Mouse (Mus musculus) myocyte (in vitro differentiated cells): ENCODE measurements around the gene Hsd17b14. TPM values are rescaled to one million over a fixed set of nuclear protein-coding genes. Genes with fewer than 3 reads are reported as not detected.

ENCODE experiments used
- H3K27me3 ChIP-seq: one replicate; pipeline ENCODE4 v1.6.1; 2011; ENCODE audit not compliant: control insufficient read depth, insufficient read depth, insufficient read length
- H3K36me3 ChIP-seq: one replicate; pipeline ENCODE4 v1.6.1; 2011; ENCODE audit not compliant: control insufficient read depth, insufficient read depth
- H3K4me2 ChIP-seq: one replicate; pipeline ENCODE4 v1.6.1; 2011; ENCODE audit warnings: low read depth, control low read depth
- H3K4me3 ChIP-seq: one replicate; pipeline ENCODE4 v1.5.1; 2011; ENCODE audit warnings: mild to moderate bottlenecking, control low read depth, moderate library complexity
- H3K79me2 ChIP-seq: one replicate; pipeline ENCODE4 v1.6.1; 2011; ENCODE audit not compliant: control insufficient read depth, insufficient read depth
- H3ac ChIP-seq: one replicate; pipeline ENCODE4 v1.6.1; 2011; ENCODE audit not compliant: control insufficient read depth, insufficient read length
- CEBPB ChIP-seq: IDR thresholded peaks from 2 replicates; pipeline ENCODE4 v1.6.1; 2011; ENCODE audit warnings: mild to moderate bottlenecking, moderate library complexity; ENCODE audit not compliant: poor library complexity, insufficient read depth, severe bottlenecking
- E2F4 ChIP-seq: IDR thresholded peaks from one replicate; pipeline ENCODE4 v1.6.1; 2011; ENCODE audit warnings: mild to moderate bottlenecking, control low read depth, moderate library complexity; ENCODE audit not compliant: insufficient read depth
- MAX ChIP-seq: IDR thresholded peaks from one replicate; pipeline ENCODE4 v1.6.1; 2011; ENCODE audit warnings: low read depth, mild to moderate bottlenecking, control low read depth
- MYOD1 ChIP-seq, 3 experiments: IDR thresholded peaks; one replicate each; pipeline ENCODE4 v1.6.1; 2011; ENCODE audit warnings: control low read depth in 2 of 3, low read depth in 2 of 3, mild to moderate bottlenecking in 2 of 3, moderate library complexity in 1 of 3; ENCODE audit not compliant: insufficient read length in 2 of 3, control insufficient read depth in 1 of 3
- MYOG ChIP-seq, 3 experiments: IDR thresholded peaks; one replicate each; pipeline ENCODE4 v1.6.1; 2011; ENCODE audit warnings: control low read depth in 2 of 3, low read depth in 2 of 3, mild to moderate bottlenecking in 2 of 3; ENCODE audit not compliant: insufficient read length in 2 of 3, control insufficient read depth in 1 of 3, insufficient read depth in 1 of 3
- POLR2A ChIP-seq: IDR thresholded peaks from one replicate; pipeline ENCODE4 v1.6.1; 2011; ENCODE audit warnings: low read depth, mild to moderate bottlenecking, control low read depth, moderate library complexity; ENCODE audit not compliant: insufficient read length
- POLR2AphosphoS2 ChIP-seq: IDR thresholded peaks from one replicate; pipeline ENCODE4 v1.6.1; 2011; ENCODE audit warnings: low read depth, control low read depth; ENCODE audit not compliant: insufficient read length
- REST ChIP-seq: IDR thresholded peaks from one replicate; pipeline ENCODE4 v1.6.1; 2011; ENCODE audit warnings: mild to moderate bottlenecking, control low read depth, moderate library complexity; ENCODE audit not compliant: insufficient read depth, insufficient read length
- SRF ChIP-seq: IDR thresholded peaks from one replicate; pipeline ENCODE4 v1.6.1; 2011; ENCODE audit warnings: low read depth; ENCODE audit not compliant: control insufficient read depth, insufficient read length
- TCF12 ChIP-seq: IDR thresholded peaks from one replicate; pipeline ENCODE4 v1.6.1; 2011; ENCODE audit warnings: mild to moderate bottlenecking, control low read depth; ENCODE audit not compliant: poor library complexity, insufficient read depth, severe bottlenecking
- TCF3 ChIP-seq: IDR thresholded peaks from one replicate; pipeline ENCODE4 v1.6.1; 2011; ENCODE audit warnings: low read depth, control low read depth; ENCODE audit not compliant: insufficient read length
- USF1 ChIP-seq: IDR thresholded peaks from one replicate; pipeline ENCODE4 v1.6.1; 2011; ENCODE audit warnings: low read depth, mild to moderate bottlenecking, control low read depth, moderate library complexity
- polyA plus RNA-seq: library from polyadenylated mRNA; unstranded; fragments of >200 nt; fragmentation: generic; extraction: Trizol; gene quantifications from one replicate; pipeline ENCODE4 v1.2.1, GENCODE M21; 2012; ENCODE audit warnings: missing spikeins

The Hsd17b14 gene
- polyA plus RNA-seq, result 1.9 TPM

- H3K4me3 ChIP-seq, result no peak within 1 kb of the TSS
- no peak within 1 kb of the TSS for H3ac ChIP-seq
- no peaks in the 10 kb centered on the region for H3K79me2 ChIP-seq
- no peak within 1 kb of the TSS for H3K4me2 ChIP-seq
- no peaks in the 10 kb centered on the region for H3K36me3 ChIP-seq
- H3K27me3 ChIP-seq, result no peaks in the 10 kb centered on the region
- TF ChIP-seq TCF3 (no peak), TCF12 (no peak), E2F4 (no peak), MYOD1 (IDR thresholded peaks at IDR 0.05; ENCODE audit: control insufficient read depth in 1 of 3, insufficient read length in 2 of 3, low read depth in 2 of 3) (no peak), POLR2A (no peak), POLR2AphosphoS2 (no peak), USF1 (no peak), MAX (no peak)
Observed at GRCm38 (mm10) chr7:45554744-45555143, at the start of gene Hsd17b14. Hsd17b14 (plus strand) TSS chr7:45554893.

GRCm38 (mm10) chr7:45507583-45507982 lies 47.1 kb upstream of the Hsd17b14 start:
- H3ac ChIP-seq, result no peak overlapping the region
- H3K36me3 ChIP-seq, result no peaks in the 10 kb centered on the region
- no peaks in the 10 kb centered on the region for H3K27me3 ChIP-seq
- no peak overlapping the region for H3K4me2 ChIP-seq
- H3K4me3 ChIP-seq, result no peak overlapping the region
- no peaks in the 10 kb centered on the region for H3K79me2 ChIP-seq
- TF ChIP-seq USF1, result no peak
- TF ChIP-seq TCF3, result no peak
- TF ChIP-seq E2F4, result no peak
- no peak for TF ChIP-seq REST
- no peak for TF ChIP-seq POLR2A
- no peak for TF ChIP-seq MYOG (IDR thresholded peaks at IDR 0.05; ENCODE audit: control insufficient read depth in 1 of 3, insufficient read depth in 1 of 3, insufficient read length in 2 of 3, low read depth in 2 of 3)
- no peak for TF ChIP-seq SRF
- TF ChIP-seq TCF12, result no peak
- TF ChIP-seq CEBPB, result no peak
- no peak for TF ChIP-seq MAX
- no peak for TF ChIP-seq POLR2AphosphoS2
- no peak for TF ChIP-seq MYOD1 (IDR thresholded peaks at IDR 0.05; ENCODE audit: control insufficient read depth in 1 of 3, insufficient read length in 2 of 3, low read depth in 2 of 3)

DNA sequence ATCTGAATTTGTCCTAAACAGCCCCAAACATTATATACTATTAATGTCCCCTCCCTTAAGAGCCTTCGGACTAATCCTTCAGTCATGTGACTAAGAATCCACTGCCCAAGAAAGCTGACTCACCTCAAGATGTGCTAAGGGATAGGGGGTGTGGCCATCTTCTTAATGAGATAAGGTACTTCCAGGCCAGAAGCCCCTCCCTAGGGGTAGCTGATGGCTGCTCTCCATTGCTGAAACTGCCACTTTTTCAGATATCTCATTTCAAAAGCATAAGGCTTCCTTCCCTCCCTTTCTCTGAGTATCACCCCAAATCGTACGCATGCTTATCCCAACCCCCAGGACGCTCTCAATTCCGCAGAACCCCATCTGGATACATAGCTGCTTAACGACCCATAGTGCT lies 46.1 kb upstream of the Hsd17b14 start:
- Histone ChIP-seq H3K79me2 (no peaks in the 10 kb centered on the region), H3K4me3 (peak overlapping the region; percentile 74), H3K27me3 (no peaks in the 10 kb centered on the region), H3K36me3 (no peaks in the 10 kb centered on the region), H3K4me2 (peak overlapping the region; percentile 92), H3ac (no peak overlapping the region)
- TF ChIP-seq POLR2AphosphoS2 (no peak), USF1 (peak; percentile 22)

- no peaks in the 10 kb centered on the region for H3K79me2 ChIP-seq
- H3K4me3 ChIP-seq, result peak overlapping the region; percentile 74
- H3ac ChIP-seq, result peak overlapping the region; percentile 48
- TF ChIP-seq POLR2AphosphoS2, result no peak
- H3K4me2 ChIP-seq, result peak overlapping the region; percentile 92
- H3K27me3 ChIP-seq, result no peaks in the 10 kb centered on the region
- no peaks in the 10 kb centered on the region for H3K36me3 ChIP-seq
Observed at GRCm38 (mm10) chr7:45509181-45509882, 45.4 kb upstream of the Hsd17b14 start.

- H3K27me3 ChIP-seq, result no peaks in the 10 kb centered on the region
- peak within 1 kb of the TSS; percentile 92 for H3K4me2 ChIP-seq
- H3K79me2 ChIP-seq, result no peaks in the 10 kb centered on the region
- H3K36me3 ChIP-seq, result no peaks in the 10 kb centered on the region
- TF ChIP-seq USF1, result no peak
- no peak for TF ChIP-seq SRF
- TF ChIP-seq POLR2AphosphoS2, result peak; percentile 57
- TF ChIP-seq POLR2A, result peak; percentile 52
- no peak for TF ChIP-seq TCF3
- TF ChIP-seq TCF12, result no peak
- no peak for TF ChIP-seq CEBPB
- peak within 1 kb of the TSS; percentile 74 for H3K4me3 ChIP-seq
- peak within 1 kb of the TSS; percentile 48 for H3ac ChIP-seq
Observed at GRCm38 (mm10) chr7:45509912-45510787, 44.5 kb upstream of the Hsd17b14 start, which contains the start of gene Nucb1. Nucb1 (minus strand) TSS chr7:45510406.
